ENCODE assay signal across 8 mouse cellular contexts in the genomic region with DNA sequence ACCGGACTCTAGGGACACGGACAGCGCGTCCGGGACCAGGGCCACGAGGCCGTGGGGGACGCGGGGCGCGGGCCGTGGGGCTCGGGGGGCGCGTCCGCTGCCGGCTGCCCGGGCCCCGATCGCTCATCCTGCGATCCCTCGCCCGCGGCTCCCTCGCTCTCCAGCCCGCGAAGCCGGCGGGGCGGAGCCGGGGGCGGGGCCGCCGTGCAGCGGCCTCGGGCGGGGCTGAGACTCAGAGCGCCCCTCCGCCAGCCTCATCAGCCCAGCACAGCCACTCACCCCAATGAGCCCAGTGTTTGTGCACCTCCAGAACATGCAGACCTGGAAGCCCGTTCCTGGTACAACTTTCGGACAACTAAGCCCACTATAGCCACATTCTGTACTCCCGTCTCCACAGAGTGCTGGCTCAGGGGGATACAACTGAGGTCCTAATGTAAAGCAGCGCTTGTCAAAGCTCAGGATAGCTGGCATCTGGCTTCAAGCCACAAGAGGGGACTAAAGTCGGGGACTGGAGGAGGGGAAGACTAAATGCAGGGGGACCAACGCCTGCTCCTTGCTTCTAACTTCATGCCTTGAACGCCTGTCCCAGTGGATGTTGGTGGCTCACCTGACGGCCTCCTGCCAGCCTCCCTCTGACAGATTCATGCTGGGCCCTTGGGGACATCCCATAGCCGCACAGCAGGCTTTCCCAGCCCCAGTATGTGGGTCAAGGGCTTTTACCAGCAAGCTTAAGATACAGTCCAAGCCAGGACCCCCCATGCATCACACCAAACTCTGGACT. TPM values are rescaled to one million over a fixed set of nuclear protein-coding genes. Genes with fewer than 3 reads are reported as not detected.
DNase-seq lines count a peak whose midpoint lies in the region; ATAC-seq and TF ChIP-seq lines count a peak whose summit lies in the region.

A gene (minus strand): TSS at position 159 of the 781 bp plus-strand sequence.

- TF ChIP-seq CTCF in C2C12 (IDR thresholded peaks at IDR 0.05; ENCODE audit: control insufficient read depth, insufficient read depth, insufficient read length), result no peak
- no peak for TF ChIP-seq CTCF in olfactory bulb, adult 2 months (IDR thresholded peaks at IDR 0.05; ENCODE audit: insufficient read depth, low read depth, low read length)

- H3ac ChIP-seq in C2C12 (ENCODE audit: control insufficient read depth, insufficient read length, low read depth), result peak within 1 kb of the TSS; percentile 69

- WGBS in heart, embryonic 10.5 days, result 4% methylated on average over 27 of the region's 48 CpGs
- WGBS in liver, embryonic 15.5 days (ENCODE audit: insufficient replicate concordance), result 7% methylated on average over 44 of the region's 48 CpGs
- WGBS in olfactory bulb, adult 2 months, result 3% methylated on average over 41 of the region's 48 CpGs

- no peaks in the 10 kb centered on the region for H3K79me2 ChIP-seq in C2C12 (ENCODE audit: control insufficient read depth, insufficient read depth)

- no peaks in the 10 kb centered on the region for H3K27me3 ChIP-seq in C2C12 (ENCODE audit: control insufficient read depth, insufficient read depth, insufficient read length)
- no peaks in the 10 kb centered on the region; the same call in 1 of the 2 replicates for H3K27me3 ChIP-seq in heart, embryonic 10.5 days (ENCODE audit: insufficient read depth, poor library complexity, severe bottlenecking)
- peaks cover 36% of the 10 kb centered on the region for H3K27me3 ChIP-seq in liver, embryonic 15.5 days

- H3K4me1 ChIP-seq in heart, embryonic 10.5 days, result peaks cover 64% of the 10 kb centered on the region
- H3K4me1 ChIP-seq in liver, embryonic 15.5 days (replicated peaks), result peaks cover 39% of the 10 kb centered on the region
- H3K4me1 ChIP-seq in olfactory bulb, adult 2 months (ENCODE audit: control insufficient read depth, insufficient read depth, low read length), result peaks cover 45% of the 10 kb centered on the region

- peak within 1 kb of the TSS; percentile 85 for H3K4me2 ChIP-seq in liver, embryonic 15.5 days

- no peak within 1 kb of the TSS for H3K4me3 ChIP-seq in C2C12 (ENCODE audit: insufficient read depth, poor library complexity, severe bottlenecking)
- H3K4me3 ChIP-seq in heart, embryonic 10.5 days, result peak within 1 kb of the TSS; percentile 71
- peak within 1 kb of the TSS; percentile 49 for H3K4me3 ChIP-seq in liver, embryonic 15.5 days (replicated peaks)
- peak within 1 kb of the TSS; percentile 94 for H3K4me3 ChIP-seq in olfactory bulb, adult 2 months (ENCODE audit: insufficient read depth, low read depth, low read length)

- TF ChIP-seq POLR2A in olfactory bulb, adult 2 months (IDR thresholded peaks at IDR 0.05; ENCODE audit: insufficient read depth, low read depth, low read length), result peak; percentile 31; the same call in 1 of the 2 replicates

- peaks cover 26% of the 10 kb centered on the region for H3K36me3 ChIP-seq in C2C12 (ENCODE audit: control insufficient read depth, insufficient read depth)
- H3K36me3 ChIP-seq in heart, embryonic 10.5 days, result peaks cover 44% of the 10 kb centered on the region
- H3K36me3 ChIP-seq in liver, embryonic 15.5 days (replicated peaks), result peaks cover 45% of the 10 kb centered on the region

- no peaks in the 10 kb centered on the region for H3K9me3 ChIP-seq in heart, embryonic 10.5 days
- no peaks in the 10 kb centered on the region for H3K9me3 ChIP-seq in liver, embryonic 15.5 days (replicated peaks)

- H3K9ac ChIP-seq in liver, embryonic 15.5 days, result peak within 1 kb of the TSS; percentile 42; the same call in 1 of the 2 replicates

- DNase-seq in 3134 (ENCODE audit: extremely low read depth, insufficient read length, low spot score), result peak; percentile 62
- DNase-seq in cerebellum, postnatal 10 days, result peak; percentile 87 to 90
- DNase-seq in heart, embryonic 10.5 days (ENCODE audit: low spot score), result no peak
- DNase-seq in kidney, postnatal 14 days, result peak; percentile 78

- H3K27ac ChIP-seq in heart, embryonic 10.5 days, result peak within 1 kb of the TSS; percentile 84
- H3K27ac ChIP-seq in liver, embryonic 15.5 days (replicated peaks), result no peak within 1 kb of the TSS
- H3K27ac ChIP-seq in olfactory bulb, adult 2 months (ENCODE audit: insufficient read depth, low read depth, low read length), result peak within 1 kb of the TSS; percentile 71

- H3K79me3 ChIP-seq in C2C12 (ENCODE audit: low read depth), result no peaks in the 10 kb centered on the region

- peak; percentile 58; the same call in 1 of the 2 replicates for ATAC-seq in liver, embryonic 15.5 days (ENCODE audit: insufficient read depth)
- no peak for ATAC-seq in inflammation-experienced regulatory T-cells, adult 6 months

TF ChIP-seq in C2C12, 6 proteins besides CTCF, POLR2A, EP300 and RAD21:
- no peak for TF ChIP-seq MAX (IDR thresholded peaks at IDR 0.05)
- no peak for TF ChIP-seq MYOD1 (IDR thresholded peaks at IDR 0.05; ENCODE audit: control insufficient read depth, insufficient read length, low read depth)
- TF ChIP-seq FOSL1 (IDR thresholded peaks at IDR 0.05; ENCODE audit: insufficient read depth, low read length, poor library complexity, severe bottlenecking), result no peak
- TF ChIP-seq MYOG (IDR thresholded peaks at IDR 0.05; ENCODE audit: control insufficient read depth, extremely low read depth, insufficient read length), result no peak
- no peak for TF ChIP-seq USF1 (IDR thresholded peaks at IDR 0.05; ENCODE audit: low read depth)
- TF ChIP-seq CEBPB (IDR thresholded peaks at IDR 0.05; ENCODE audit: low read depth), result no peak
TF ChIP-seq in C2C12: peak in this region for 0.

RNA-seq across cellular contexts. Expression of the gene that starts here (rescaled TPM):
- 1.9 TPM for polyA plus RNA-seq in C2C12 (2012; fragmentation: generic; extraction: Trizol)
- 4.6 and 12.7 TPM in 2 replicates for polyA plus RNA-seq in heart, embryonic 10.5 days (2016; fragmentation: Nextera tagmentation; extraction: Ambion mirVana)
- polyA plus RNA-seq in liver, embryonic 15.5 days (2015; fragmentation: Nextera tagmentation; extraction: Ambion mirVana), result 0.68 and 0.83 TPM in 2 replicates
- not detected in 2 replicates for polyA plus RNA-seq in olfactory bulb, adult 2 months (2012; ENCODE audit: insufficient read depth, insufficient read length, low replicate concordance, missing spikeins)
- polyA plus RNA-seq in inflammation-experienced regulatory T-cells, adult 6 months (2017; shearing (Covaris generic)), result under 1 TPM in 2 of 3 experiments, not detected in 1; 0.50 to 0.59 TPM

Comparison
In these comparisons a context has a peak if more than half of its experiments do, and no peak if none do; other contexts are left out.
1. Peak in ATAC-seq, H3K4me3 ChIP-seq, H3K9ac ChIP-seq and H3K4me2 ChIP-seq in liver, embryonic 15.5 days; RNA of the gene not detected or under 1 TPM.